Mouse (Mus musculus): ENCODE measurements around the gene Fth1. TPM values are rescaled to one million over a fixed set of nuclear protein-coding genes. Genes with fewer than 3 reads are reported as not detected.
"Not testable (repeated sequence)": the region's sequence is repeated elsewhere in the genome, so short reads cannot be mapped to it uniquely, and the experiment has no call there.

Fth1 gene
- polyA plus RNA-seq, 1 experiment from 2014 or later, result 1,694 TPM

- H3K4me2 ChIP-seq (ENCODE audit: low read length), result no peak overlapping the region
Measured at GRCm38 (mm10) chr19:9955438-9955837, 25.0 kb upstream of the Fth1 start.

GRCm38 (mm10) chr19:9956624-9957388 lies 23.6 kb upstream of the Fth1 start:
- H3K27ac ChIP-seq (ENCODE audit: low read length), result peak overlapping the region; percentile 33; the same call in 1 of the 2 replicates
- H3K4me1 ChIP-seq (ENCODE audit: control insufficient read depth, insufficient read depth, low read length), result peaks cover 2% of the 10 kb centered on the region; the same call in 1 of the 2 replicates
- H3K36me3 ChIP-seq (ENCODE audit: control insufficient read depth, insufficient read depth, low read length), result no peaks in the 10 kb centered on the region
- no peaks in the 10 kb centered on the region for H3K27me3 ChIP-seq (ENCODE audit: control insufficient read depth, insufficient read depth, low read depth, low read length)
- H3K9me3 ChIP-seq (replicated peaks; ENCODE audit: control insufficient read depth, low read length, poor library complexity, severe bottlenecking), result no peaks in the 10 kb centered on the region
- ATAC-seq, result peak; percentile 75; the same call in 1 of the 2 replicates
- no peak overlapping the region for H3K9ac ChIP-seq (ENCODE audit: low read depth, low read length)
- no peak overlapping the region for H3K4me2 ChIP-seq (ENCODE audit: low read length)
- H3K4me3 ChIP-seq (ENCODE audit: low read depth, low read length), result no peak overlapping the region
- WGBS, result 76% methylated on average over 4 of the region's 4 CpGs

More at GRCm38 (mm10) chr19:9955438-9955837, 25.0 kb upstream of the Fth1 start:
- H3K9ac ChIP-seq (ENCODE audit: low read depth, low read length), result no peak overlapping the region
- no peaks in the 10 kb centered on the region for H3K9me3 ChIP-seq (replicated peaks; ENCODE audit: control insufficient read depth, low read length, poor library complexity, severe bottlenecking)
- H3K36me3 ChIP-seq (ENCODE audit: control insufficient read depth, insufficient read depth, low read length), result no peaks in the 10 kb centered on the region
- WGBS, result 59% methylated on average over 1 of the region's 1 CpGs
- ATAC-seq, result no peak
- H3K4me1 ChIP-seq (ENCODE audit: control insufficient read depth, insufficient read depth, low read length), result peaks cover 2% of the 10 kb centered on the region; the same call in 1 of the 2 replicates
- H3K4me3 ChIP-seq (ENCODE audit: low read depth, low read length), result no peak overlapping the region
- no peak overlapping the region for H3K27ac ChIP-seq (ENCODE audit: low read length)
- H3K27me3 ChIP-seq (ENCODE audit: control insufficient read depth, insufficient read depth, low read depth, low read length), result no peaks in the 10 kb centered on the region

GRCm38 (mm10) chr19:9957965-9958364 lies 22.4 kb upstream of the Fth1 start:
- no peaks in the 10 kb centered on the region for H3K9me3 ChIP-seq (replicated peaks; ENCODE audit: control insufficient read depth, low read length, poor library complexity, severe bottlenecking)
- no peak overlapping the region for H3K4me3 ChIP-seq (ENCODE audit: low read depth, low read length)
- 90% methylated on average over 5 of the region's 5 CpGs for WGBS
- no peak for ATAC-seq
- H3K9ac ChIP-seq (ENCODE audit: low read depth, low read length), result no peak overlapping the region
- peaks cover 2% of the 10 kb centered on the region; the same call in 1 of the 2 replicates for H3K4me1 ChIP-seq (ENCODE audit: control insufficient read depth, insufficient read depth, low read length)
- H3K27me3 ChIP-seq (ENCODE audit: control insufficient read depth, insufficient read depth, low read depth, low read length), result no peaks in the 10 kb centered on the region
- no peak overlapping the region for H3K4me2 ChIP-seq (ENCODE audit: low read length)
- H3K36me3 ChIP-seq (ENCODE audit: control insufficient read depth, insufficient read depth, low read length), result no peaks in the 10 kb centered on the region
- H3K27ac ChIP-seq (ENCODE audit: low read length), result no peak overlapping the region

- Histone ChIP-seq H3K4me2 (ENCODE audit: low read length) (no peak overlapping the region), H3K36me3 (ENCODE audit: control insufficient read depth, insufficient read depth, low read length) (no peaks in the 10 kb centered on the region), H3K27ac (ENCODE audit: low read length) (no peak overlapping the region), H3K4me1 (ENCODE audit: control insufficient read depth, insufficient read depth, low read length) (peaks cover 2% of the 10 kb centered on the region; the same call in 1 of the 2 replicates), H3K27me3 (ENCODE audit: control insufficient read depth, insufficient read depth, low read depth, low read length) (no peaks in the 10 kb centered on the region), H3K4me3 (ENCODE audit: low read depth, low read length) (no peak overlapping the region), H3K9ac (ENCODE audit: low read depth, low read length) (no peak overlapping the region), H3K9me3 (replicated peaks; ENCODE audit: control insufficient read depth, low read length, poor library complexity, severe bottlenecking) (no peaks in the 10 kb centered on the region)
- no peak for ATAC-seq
- 79% methylated on average over 5 of the region's 5 CpGs for WGBS
Measured at GRCm38 (mm10) chr19:9960769-9961168, 19.6 kb upstream of the Fth1 start.

GRCm38 (mm10) chr19:9964205-9964916 lies 16.0 kb upstream of the Fth1 start:
- Histone ChIP-seq H3K9me3 (replicated peaks; ENCODE audit: control insufficient read depth, low read length, poor library complexity, severe bottlenecking) (no peaks in the 10 kb centered on the region), H3K27ac (ENCODE audit: low read length) (no peak overlapping the region), H3K4me3 (ENCODE audit: low read depth, low read length) (no peak overlapping the region), H3K27me3 (ENCODE audit: control insufficient read depth, insufficient read depth, low read depth, low read length) (no peaks in the 10 kb centered on the region), H3K9ac (ENCODE audit: low read depth, low read length) (no peak overlapping the region), H3K36me3 (ENCODE audit: control insufficient read depth, insufficient read depth, low read length) (no peaks in the 10 kb centered on the region), H3K4me1 (ENCODE audit: control insufficient read depth, insufficient read depth, low read length) (no peaks in the 10 kb centered on the region), H3K4me2 (ENCODE audit: low read length) (no peak overlapping the region)
- no peak for ATAC-seq
- WGBS, result 26% methylated on average over 7 of the region's 7 CpGs

GRCm38 (mm10) chr19:9966096-9966867 lies 14.1 kb upstream of the Fth1 start:
- no peaks in the 10 kb centered on the region for H3K27me3 ChIP-seq (ENCODE audit: control insufficient read depth, insufficient read depth, low read depth, low read length)
- no peaks in the 10 kb centered on the region for H3K4me1 ChIP-seq (ENCODE audit: control insufficient read depth, insufficient read depth, low read length)
- no peak overlapping the region for H3K9ac ChIP-seq (ENCODE audit: low read depth, low read length)
- 83% methylated on average over 2 of the region's 2 CpGs for WGBS
- no peak for ATAC-seq
- no peak overlapping the region for H3K4me3 ChIP-seq (ENCODE audit: low read depth, low read length)
- H3K36me3 ChIP-seq (ENCODE audit: control insufficient read depth, insufficient read depth, low read length), result no peaks in the 10 kb centered on the region
- H3K4me2 ChIP-seq (ENCODE audit: low read length), result no peak overlapping the region
- H3K27ac ChIP-seq (ENCODE audit: low read length), result no peak overlapping the region
- no peaks in the 10 kb centered on the region for H3K9me3 ChIP-seq (replicated peaks; ENCODE audit: control insufficient read depth, low read length, poor library complexity, severe bottlenecking)

GRCm38 (mm10) chr19:9968081-9968787 lies 12.2 kb upstream of the Fth1 start:
- H3K4me2 ChIP-seq (ENCODE audit: low read length), result no peak overlapping the region
- no peaks in the 10 kb centered on the region for H3K9me3 ChIP-seq (replicated peaks; ENCODE audit: control insufficient read depth, low read length, poor library complexity, severe bottlenecking)
- no peaks in the 10 kb centered on the region for H3K36me3 ChIP-seq (ENCODE audit: control insufficient read depth, insufficient read depth, low read length)
- no peaks in the 10 kb centered on the region for H3K27me3 ChIP-seq (ENCODE audit: control insufficient read depth, insufficient read depth, low read depth, low read length)
- no peak for ATAC-seq
- H3K4me3 ChIP-seq (ENCODE audit: low read depth, low read length), result no peak overlapping the region
- no peaks in the 10 kb centered on the region for H3K4me1 ChIP-seq (ENCODE audit: control insufficient read depth, insufficient read depth, low read length)
- no peak overlapping the region for H3K27ac ChIP-seq (ENCODE audit: low read length)
- no peak overlapping the region for H3K9ac ChIP-seq (ENCODE audit: low read depth, low read length)
- 83% methylated on average over 8 of the region's 10 CpGs for WGBS

GRCm38 (mm10) chr19:9974853-9975252 lies 5.5 kb upstream of the Fth1 start:
- not testable (repeated sequence) for H3K4me1 ChIP-seq (ENCODE audit: control insufficient read depth, insufficient read depth, low read length); H3K36me3 ChIP-seq (ENCODE audit: control insufficient read depth, insufficient read depth, low read length); H3K9ac ChIP-seq (ENCODE audit: low read depth, low read length); H3K4me2 ChIP-seq (ENCODE audit: low read length); ATAC-seq; H3K27me3 ChIP-seq (ENCODE audit: control insufficient read depth, insufficient read depth, low read depth, low read length); H3K9me3 ChIP-seq (replicated peaks; ENCODE audit: control insufficient read depth, low read length, poor library complexity, severe bottlenecking); H3K27ac ChIP-seq (ENCODE audit: low read length); H3K4me3 ChIP-seq (ENCODE audit: low read depth, low read length)
- 61% methylated on average over 2 of the region's 2 CpGs for WGBS

All from midbrain, embryonic 16.5 days (tissue).